Mouse (Mus musculus): ENCODE data around the gene Prss36.
"Not testable (repeated sequence)": the region's sequence is repeated elsewhere in the genome, so short reads cannot be mapped to it uniquely, and the experiment has no call there.

Prss36 gene

GRCm38 (mm10) chr7:127903971-127904796 lies 42.3 kb downstream of the Prss36 start, which contains the start of gene Bckdk:
Gene Bckdk, plus strand, starts transcription at chr7:127904082.
- peak; percentile 74 to 75 for DNase-seq (ENCODE audit: low spot score in 2 of 2)

DNA sequence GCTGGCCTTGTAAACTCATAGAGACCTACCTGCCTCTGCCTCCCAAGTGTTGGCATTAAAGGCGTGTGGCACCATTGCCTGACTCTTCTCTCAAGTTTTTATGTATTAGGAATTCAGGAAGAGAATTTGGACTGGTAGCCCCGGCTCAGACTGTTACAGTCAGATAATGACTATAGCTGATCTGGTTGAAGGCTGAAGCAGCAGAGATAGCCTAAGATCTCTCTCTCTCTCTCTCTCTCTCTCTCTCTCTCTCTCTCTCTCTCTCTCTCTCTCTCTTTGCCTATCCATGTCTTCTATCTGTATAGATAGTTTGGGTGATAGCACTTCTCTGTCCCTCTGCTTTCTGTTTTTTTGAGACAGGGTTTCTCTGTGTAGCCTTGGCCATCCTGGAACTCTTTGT lies 44.8 kb downstream of the Prss36 start:
- DNase-seq (ENCODE audit: low spot score in 2 of 2): no peak

DNA sequence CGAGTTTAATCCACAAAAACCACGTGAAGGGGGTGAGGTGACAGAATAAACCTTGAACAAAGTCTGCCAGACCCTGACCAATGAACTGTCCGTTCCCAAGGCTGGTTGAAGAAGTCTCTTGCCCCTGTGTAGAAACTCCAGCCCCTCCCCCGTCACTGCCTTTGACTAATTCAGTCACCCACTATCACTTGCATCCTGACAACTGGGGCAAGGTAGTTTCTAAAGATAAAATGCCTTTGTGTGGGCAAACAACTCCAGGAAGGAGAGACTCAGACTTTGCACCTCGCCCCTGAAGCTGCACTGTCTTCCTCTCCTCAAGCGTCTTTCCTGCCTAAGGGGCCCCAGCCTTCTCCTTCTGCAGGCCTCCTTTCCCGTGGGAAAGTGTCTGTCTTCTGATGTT lies 46.5 kb downstream of the Prss36 start:
- DNase-seq (ENCODE audit: low spot score in 2 of 2): no peak

GRCm38 (mm10) chr7:127898179-127898956 lies 48.2 kb downstream of the Prss36 start:
- DNase-seq (ENCODE audit: low spot score in 2 of 2): no peak

DNA sequence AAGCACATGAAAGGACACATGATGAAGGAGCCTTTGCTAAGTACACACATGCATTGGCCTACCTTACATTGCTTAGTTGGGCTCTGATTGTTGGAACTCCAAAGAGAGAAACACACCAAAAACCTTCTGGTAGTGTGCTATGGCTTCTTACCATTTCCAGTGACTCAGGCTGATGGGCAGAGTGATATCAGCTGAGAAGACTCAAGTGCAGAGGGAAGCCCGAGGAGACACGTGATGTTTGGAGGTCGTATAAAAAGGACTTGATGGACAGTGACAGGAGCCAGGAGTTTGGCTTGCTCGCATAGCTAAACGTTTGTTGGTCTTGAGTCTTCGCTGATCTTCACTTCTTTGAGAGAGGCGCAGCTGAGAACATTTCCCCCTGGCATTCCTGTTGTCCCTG lies 49.0 kb downstream of the Prss36 start:
- no peak for DNase-seq (ENCODE audit: low spot score in 2 of 2)

DNA sequence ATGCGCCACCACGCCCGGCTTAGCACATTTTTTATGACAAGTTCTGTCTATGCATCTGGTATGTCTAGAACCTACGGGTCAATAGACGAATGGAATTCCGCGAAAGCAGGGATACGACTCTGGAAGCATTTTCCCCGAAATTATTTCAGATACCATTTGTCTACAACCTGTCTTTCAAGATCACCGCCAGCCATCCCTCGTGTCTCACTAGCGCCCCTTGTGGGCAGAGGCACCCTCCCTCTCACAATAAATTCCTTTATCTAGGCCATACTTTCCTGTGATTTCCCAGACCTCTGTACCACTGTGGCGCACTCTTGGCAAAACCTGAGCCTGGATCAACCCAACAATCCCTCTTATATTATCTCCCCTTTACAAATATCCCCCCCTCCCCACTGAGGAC lies 50.1 kb downstream of the Prss36 start:
- DNase-seq (ENCODE audit: low spot score in 2 of 2): no peak

GRCm38 (mm10) chr7:127895891-127896290 lies 50.6 kb downstream of the Prss36 start:
- not testable (repeated sequence) for DNase-seq (ENCODE audit: low spot score in 2 of 2)

DNA sequence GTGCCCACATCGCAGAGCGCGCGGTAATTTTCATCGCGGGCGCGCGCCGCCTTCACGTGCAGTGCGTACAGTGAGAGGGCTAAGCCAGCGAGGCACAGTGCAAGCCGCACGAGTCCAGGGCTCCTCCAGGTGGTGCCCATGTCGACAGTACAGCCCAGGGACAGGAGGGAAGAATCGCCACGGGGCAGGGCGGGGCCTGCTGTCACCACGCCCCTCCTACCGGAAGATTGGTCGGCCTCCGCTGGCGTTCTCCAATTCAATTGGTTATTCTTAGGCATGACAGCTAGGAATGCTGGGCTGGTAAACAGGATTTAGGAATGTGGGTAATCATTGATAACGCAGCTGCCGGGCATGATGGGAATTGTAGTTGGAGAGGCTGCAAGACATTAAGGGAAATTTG lies 51.1 kb downstream of the Prss36 start, which contains the start of the genes Gm21974 and Vkorc1:
Gene Gm21974, minus strand, starts transcription at position 13 of the 400 bp plus-strand sequence.
Gene Vkorc1, minus strand, starts transcription at position 176 of the 400 bp plus-strand sequence.
- peak; percentile 95 to 96 for DNase-seq (ENCODE audit: low spot score in 2 of 2)

DNA sequence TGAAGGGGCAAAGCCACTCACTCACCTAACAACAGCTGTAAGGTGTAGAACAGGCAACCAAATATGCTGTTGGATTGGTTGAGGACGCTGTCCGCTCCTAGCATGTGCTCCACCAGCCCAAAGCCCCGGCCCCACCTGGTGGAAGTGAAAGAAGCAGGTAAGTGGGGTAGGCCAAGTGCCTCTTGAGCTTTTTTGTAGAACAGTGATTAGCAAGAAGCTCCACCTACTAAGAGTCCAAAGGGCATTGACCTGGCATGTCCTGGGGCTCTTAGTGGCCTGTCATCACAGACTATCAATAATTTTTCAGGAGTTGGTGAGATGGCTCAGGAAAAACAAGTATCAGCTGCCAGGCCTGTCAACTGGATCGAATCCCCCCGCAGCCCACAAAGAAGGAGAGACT lies 52.0 kb downstream of the Prss36 start:
- DNase-seq (ENCODE audit: low spot score in 2 of 2): no peak

GRCm38 (mm10) chr7:127890798-127891197 lies 55.7 kb downstream of the Prss36 start, which contains the start of gene Prss53:
Gene Prss53, minus strand, starts transcription at chr7:127890970.
- DNase-seq (ENCODE audit: low spot score in 2 of 2): no peak

DNA sequence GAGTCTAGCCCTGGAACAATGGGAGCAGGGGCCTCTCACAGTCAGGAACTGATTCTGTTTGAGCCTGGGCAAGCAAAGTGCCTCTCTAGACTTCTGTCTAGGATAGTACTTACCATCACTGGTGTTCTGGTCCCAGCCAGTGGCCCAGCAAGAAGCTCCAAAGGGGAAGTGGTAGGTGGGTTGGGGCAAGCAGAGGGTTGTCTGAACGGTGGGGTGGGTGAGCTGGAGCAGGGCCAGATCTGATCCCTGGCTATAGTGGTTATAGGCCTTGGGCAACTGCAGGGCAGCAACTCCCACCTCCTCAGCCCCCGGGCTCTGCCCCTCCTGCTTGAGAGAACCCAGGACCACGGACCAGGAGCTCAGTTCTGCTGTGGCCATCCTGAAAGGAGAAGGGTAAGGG lies 57.7 kb downstream of the Prss36 start:
- no peak for DNase-seq (ENCODE audit: low spot score in 2 of 2)

DNA sequence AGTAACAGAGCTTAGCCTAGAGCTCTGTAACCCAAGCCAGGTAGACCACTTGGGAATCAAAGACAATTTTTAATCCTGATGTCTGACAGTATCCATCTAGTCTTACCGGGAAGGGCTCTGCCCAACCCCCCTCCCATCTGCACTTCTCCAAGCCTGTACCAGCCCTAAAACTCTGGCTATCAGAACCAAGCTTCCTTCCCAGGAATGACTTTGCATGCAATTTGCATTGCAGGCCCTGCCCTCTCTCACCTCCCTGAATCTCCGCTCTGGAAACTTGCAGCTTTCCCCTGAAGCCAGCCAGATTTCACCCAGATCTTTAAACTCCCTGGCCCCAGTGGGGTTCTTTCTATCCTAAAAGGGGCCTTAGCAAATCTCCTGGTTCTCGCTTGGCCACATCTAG lies 58.7 kb downstream of the Prss36 start:
- DNase-seq (ENCODE audit: low spot score in 2 of 2): no peak

DNA sequence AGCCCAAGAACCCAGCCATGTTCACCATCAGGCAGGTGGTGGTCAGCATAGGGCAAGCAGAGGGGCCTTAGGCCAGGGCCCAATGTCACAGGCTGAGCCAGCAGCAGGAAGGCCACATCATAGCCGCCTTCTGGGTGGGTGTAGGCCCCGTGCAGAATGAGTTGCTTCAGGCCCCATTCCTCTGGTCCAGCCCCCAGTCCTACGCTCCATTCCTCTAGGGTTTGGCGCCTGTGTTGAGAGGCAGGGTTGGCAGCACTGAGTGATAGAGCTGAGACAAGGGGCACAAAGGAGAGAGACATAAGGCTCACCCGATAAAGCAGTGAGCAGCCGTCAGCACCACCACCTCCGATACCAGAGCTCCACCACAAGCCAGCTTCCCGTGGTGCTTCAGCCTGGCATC lies 59.3 kb downstream of the Prss36 start:
- DNase-seq (ENCODE audit: low spot score in 2 of 2): no peak

DNA sequence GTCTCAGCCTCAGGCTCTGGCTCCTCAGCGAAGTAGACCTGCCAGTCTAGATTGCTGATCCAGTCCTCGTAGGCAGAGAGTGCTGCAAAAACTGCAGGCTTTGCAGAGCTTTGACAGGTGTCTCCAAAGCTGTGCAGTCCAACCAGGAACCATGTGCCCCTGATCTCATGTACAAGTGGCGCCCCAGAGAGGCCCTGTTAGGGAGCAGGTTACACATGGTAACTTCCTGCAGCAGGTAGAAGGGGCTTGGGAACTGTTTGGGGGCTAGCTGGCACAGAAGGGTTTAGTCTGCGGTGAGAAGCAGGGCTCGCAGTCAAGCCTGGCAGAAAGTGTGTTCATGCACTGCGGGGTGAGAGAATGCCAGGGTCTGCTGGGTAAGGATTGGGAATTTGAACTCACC lies 60.0 kb downstream of the Prss36 start:
- DNase-seq (ENCODE audit: low spot score in 2 of 2): no peak

- DNase-seq (ENCODE audit: low spot score in 2 of 2): no peak
Observed at GRCm38 (mm10) chr7:127885951-127886350, 60.6 kb downstream of the Prss36 start.

Data from right cerebral cortex, postnatal 36 days (tissue).